Mouse (Mus musculus) testis, postnatal 14 days (tissue): ENCODE measurements around the gene Lhx6.
"Not testable (repeated sequence)": the region's sequence is repeated elsewhere in the genome, so short reads cannot be mapped to it uniquely, and the experiment has no call there.

Experiments used
- DNase-seq: peaks from one replicate; pipeline ENCODE4 v3.0.0; 2021; ENCODE audit warnings: low spot score

Gene Lhx6

GRCm38 (mm10) chr2:36104956-36105741, at the start of gene Lhx6:
TSS of gene Lhx6 (minus strand) at chr2:36105408.
- DNase-seq = no peak

- DNase-seq = not testable (repeated sequence)
Observed at GRCm38 (mm10) chr2:36152401-36152800, 47.2 kb upstream of the Lhx6 start.

GRCm38 (mm10) chr2:36148876-36149365, 43.7 kb upstream of the Lhx6 start:
- DNase-seq = no peak

- DNase-seq = no peak
Observed at GRCm38 (mm10) chr2:36139096-36139495, 33.9 kb upstream of the Lhx6 start.

- DNase-seq = peak; percentile 90
Observed at GRCm38 (mm10) chr2:36136300-36136941, 31.2 kb upstream of the Lhx6 start, which contains the start of the genes Mrrf and Rbm18. TSS of gene Mrrf (plus strand) at chr2:36136389. TSS of gene Rbm18 (minus strand) at chr2:36136773.

GRCm38 (mm10) chr2:36135887-36136286, 30.7 kb upstream of the Lhx6 start:
- DNase-seq = no peak

GRCm38 (mm10) chr2:36129051-36129450, 23.8 kb upstream of the Lhx6 start:
- DNase-seq = no peak

- no peak for DNase-seq
Observed at GRCm38 (mm10) chr2:36127973-36128372, 22.8 kb upstream of the Lhx6 start.

GRCm38 (mm10) chr2:36126795-36127429, 21.7 kb upstream of the Lhx6 start:
- no peak for DNase-seq

GRCm38 (mm10) chr2:36112632-36113031, 7.4 kb upstream of the Lhx6 start:
- DNase-seq = no peak

GRCm38 (mm10) chr2:36108615-36109014, 3.4 kb upstream of the Lhx6 start:
- DNase-seq = no peak

- DNase-seq = no peak
Observed at GRCm38 (mm10) chr2:36104436-36104955, 712 bp downstream of the Lhx6 start.

GRCm38 (mm10) chr2:36103555-36104367, 1.4 kb downstream of the Lhx6 start:
- DNase-seq = no peak

GRCm38 (mm10) chr2:36103069-36103554, 2.1 kb downstream of the Lhx6 start:
- no peak for DNase-seq

GRCm38 (mm10) chr2:36102559-36102946, 2.7 kb downstream of the Lhx6 start:
- DNase-seq = no peak

- DNase-seq = no peak
Observed at GRCm38 (mm10) chr2:36101866-36102558, 3.2 kb downstream of the Lhx6 start.

GRCm38 (mm10) chr2:36099739-36100138, 5.5 kb downstream of the Lhx6 start:
- no peak for DNase-seq

GRCm38 (mm10) chr2:36098021-36098420, 7.2 kb downstream of the Lhx6 start:
- no peak for DNase-seq

GRCm38 (mm10) chr2:36097129-36097815, 7.9 kb downstream of the Lhx6 start:
- DNase-seq = no peak

- peak; percentile 81 for DNase-seq
Observed at GRCm38 (mm10) chr2:36093914-36094475, 11.2 kb downstream of the Lhx6 start.
